Comparison of ENCODE assay signal across 8 mouse cellular contexts in the genomic region with DNA sequence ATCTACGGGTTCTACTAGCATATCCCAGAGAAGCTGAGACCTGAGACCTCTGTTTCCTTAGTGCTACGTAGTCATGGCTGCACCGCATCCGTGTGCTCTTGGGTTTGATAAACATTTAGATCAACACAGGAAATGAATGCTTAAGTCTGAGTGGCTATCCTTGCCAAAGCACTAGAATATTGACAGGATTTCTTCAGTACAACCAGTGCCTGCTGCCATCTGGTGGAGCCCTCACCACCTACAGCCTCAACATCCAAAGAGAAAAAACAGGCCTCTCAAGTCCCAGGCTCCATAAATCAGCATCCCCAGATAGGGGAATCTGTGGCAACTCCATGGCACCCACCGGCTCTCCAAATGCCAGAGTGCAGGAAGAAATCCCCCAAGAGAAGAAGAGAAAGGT. TPM values are rescaled to one million over a fixed set of nuclear protein-coding genes. Genes with fewer than 3 reads are reported as not detected.
A peak's percentile ranks its signal among the peaks of the same experiment; 100 is the strongest.
DNase-seq lines count a peak whose midpoint lies in the region; ATAC-seq and TF ChIP-seq lines count a peak whose summit lies in the region.

No protein-coding gene starts in this region.

- 19% methylated on average over 5 of the region's 5 CpGs for WGBS in kidney, adult 2 months
- WGBS in limb, embryonic 11.5 days, result 57% methylated on average over 5 of the region's 5 CpGs
- 65% methylated on average over 5 of the region's 5 CpGs for WGBS in neural tube, embryonic 11.5 days

- H3K4me1 ChIP-seq in kidney, adult 2 months (ENCODE audit: control insufficient read depth, insufficient read depth, low read length), result no peaks in the 10 kb centered on the region
- H3K4me1 ChIP-seq in limb, embryonic 11.5 days (ENCODE audit: control insufficient read depth, insufficient read depth, low read length), result no peaks in the 10 kb centered on the region
- no peaks in the 10 kb centered on the region for H3K4me1 ChIP-seq in neural tube, embryonic 11.5 days (ENCODE audit: control insufficient read depth, insufficient read depth, low read length)

- no peaks in the 10 kb centered on the region for H3K36me3 ChIP-seq in kidney, adult 2 months (ENCODE audit: control insufficient read depth, insufficient read depth, low read length)
- no peaks in the 10 kb centered on the region for H3K36me3 ChIP-seq in limb, embryonic 11.5 days (ENCODE audit: control insufficient read depth, insufficient read depth, low read length)
- no peaks in the 10 kb centered on the region for H3K36me3 ChIP-seq in neural tube, embryonic 11.5 days (ENCODE audit: control insufficient read depth, insufficient read depth, low read length)

- H3K9me3 ChIP-seq in limb, embryonic 11.5 days (ENCODE audit: control insufficient read depth, low read length), result no peaks in the 10 kb centered on the region
- H3K9me3 ChIP-seq in neural tube, embryonic 11.5 days (ENCODE audit: control insufficient read depth, low read length), result no peaks in the 10 kb centered on the region

- no peak overlapping the region for H3K27ac ChIP-seq in kidney, adult 2 months (ENCODE audit: insufficient read depth, low read depth, low read length)
- no peak overlapping the region for H3K27ac ChIP-seq in limb, embryonic 11.5 days (replicated peaks; ENCODE audit: low read depth, low read length)
- no peak overlapping the region for H3K27ac ChIP-seq in neural tube, embryonic 11.5 days (ENCODE audit: low read depth, low read length)

- no peak overlapping the region for H3K4me3 ChIP-seq in kidney, adult 2 months (ENCODE audit: insufficient read depth, low read depth, low read length)
- no peak overlapping the region for H3K4me3 ChIP-seq in limb, embryonic 11.5 days (ENCODE audit: low read depth, low read length)
- H3K4me3 ChIP-seq in neural tube, embryonic 11.5 days (ENCODE audit: low read depth, low read length), result no peak overlapping the region

- peak; percentile 81 for DNase-seq in testis, postnatal 10 days (ENCODE audit: low spot score)
- no peak for DNase-seq in testis, postnatal 14 days (ENCODE audit: low spot score)
- DNase-seq in cerebellum, adult 8-10 months, result peak; percentile 52
- DNase-seq in frontal cortex, postnatal 10 days (ENCODE audit: low spot score in 2 of 2), result peak; percentile 60 to 78
- peak; percentile 75 for DNase-seq in kidney, adult 2 months
- peak; percentile 75 for DNase-seq in limb, embryonic 11.5 days (ENCODE audit: low spot score)
- DNase-seq in neural tube, embryonic 11.5 days (ENCODE audit: low spot score), result peak; percentile 75
- DNase-seq in urinary bladder, postnatal 36 days (ENCODE audit: low spot score in 2 of 2), result peak; percentile 66

- H3K27me3 ChIP-seq in kidney, adult 2 months (replicated peaks; ENCODE audit: control insufficient read depth, insufficient read depth, low read length), result no peaks in the 10 kb centered on the region
- no peaks in the 10 kb centered on the region for H3K27me3 ChIP-seq in limb, embryonic 11.5 days (ENCODE audit: control insufficient read depth, insufficient read depth, low read length)
- no peaks in the 10 kb centered on the region for H3K27me3 ChIP-seq in neural tube, embryonic 11.5 days (ENCODE audit: control insufficient read depth, insufficient read depth, low read length)

- ATAC-seq in limb, embryonic 11.5 days (ENCODE audit: insufficient number of reproducible peaks, low FRiP score, low TSS enrichment, low read depth), result no peak
- peak; percentile 41; the same call in 1 of the 2 replicates for ATAC-seq in neural tube, embryonic 11.5 days (ENCODE audit: insufficient read depth, low FRiP score, low TSS enrichment)

- no peak for TF ChIP-seq POLR2A in kidney, adult 2 months (IDR thresholded peaks at IDR 0.05; ENCODE audit: low read depth, low read length)

- no peak overlapping the region for H3K4me2 ChIP-seq in limb, embryonic 11.5 days (ENCODE audit: low read depth, severe bottlenecking)
- H3K4me2 ChIP-seq in neural tube, embryonic 11.5 days (ENCODE audit: low read depth), result no peak overlapping the region

- peak; percentile 84 for TF ChIP-seq CTCF in kidney, adult 2 months (conservative IDR thresholded peaks at IDR 0.05; ENCODE audit: insufficient read depth, insufficient read length, low read depth, low read length)

- H3K9ac ChIP-seq in limb, embryonic 11.5 days (ENCODE audit: low read length), result no peak overlapping the region
- H3K9ac ChIP-seq in neural tube, embryonic 11.5 days (ENCODE audit: low read length), result no peak overlapping the region

RNA-seq across cellular contexts. Expression of a gene that starts 17.3 kb away (rescaled TPM):
- polyA plus RNA-seq in kidney, adult 2 months (2012; rRNA removed), result 8.3 and 8.9 TPM in 2 replicates
- 2.4 and 3.6 TPM in 2 replicates for polyA plus RNA-seq in limb, embryonic 11.5 days (2014; fragmentation: Nextera tagmentation; extraction: Ambion mirVana)
- polyA plus RNA-seq in neural tube, embryonic 11.5 days (2014; fragmentation: Nextera tagmentation; extraction: Ambion mirVana), result 2.5 and 3.8 TPM in 2 replicates
